Mouse (Mus musculus) forebrain, postnatal 0 days (tissue): ENCODE results near the gene Evpl. TPM values are rescaled to one million over a fixed set of nuclear protein-coding genes. Genes with fewer than 3 reads are reported as not detected.

ENCODE experiments used
- ATAC-seq: fragments of 200-750 bp; cut with Nextera tagmentation; 2 replicates; pipeline ENCODE4 v1.8.0; 2017; ENCODE audit warnings: mild to moderate bottlenecking, moderate library complexity
- DNase-seq: peaks from one replicate; pipeline ENCODE4 v3.0.0-alpha.2; 2015
- H3K27ac ChIP-seq: fragments of 300-500 bp; sonication (generic); 2 replicates; pipeline ENCODE4 v1.5.1; 2014; ENCODE audit warnings: low read depth, mild to moderate bottlenecking, antibody characterized with exemption, low read length, moderate library complexity, mixed read lengths
- H3K27me3 ChIP-seq: fragments of 300-500 bp; sonication (generic); 2 replicates; pipeline ENCODE4 v1.6.1; 2014; ENCODE audit warnings: mild to moderate bottlenecking, low read length, mixed read lengths; ENCODE audit not compliant: insufficient read depth
- H3K36me3 ChIP-seq: fragments of 300-500 bp; sonication (generic); 2 replicates; pipeline ENCODE4 v1.6.1; 2014; ENCODE audit warnings: mild to moderate bottlenecking, moderate library complexity; ENCODE audit not compliant: insufficient read depth
- H3K4me1 ChIP-seq: fragments of 300-500 bp; sonication (generic); 2 replicates; pipeline ENCODE4 v1.6.1; 2014; ENCODE audit warnings: antibody characterized with exemption; ENCODE audit not compliant: insufficient read depth
- H3K4me2 ChIP-seq: fragments of 300-500 bp; sonication (generic); 2 replicates; pipeline ENCODE4 v1.6.1; 2014; ENCODE audit warnings: low read depth, mild to moderate bottlenecking, moderate library complexity
- H3K4me3 ChIP-seq: fragments of 300-500 bp; sonication (generic); 2 replicates; pipeline ENCODE4 v1.5.1; 2014; ENCODE audit warnings: low read depth, low read length, mixed read lengths
- H3K9ac ChIP-seq: fragments of 300-500 bp; sonication (generic); 2 replicates; pipeline ENCODE4 v1.6.1; 2014; ENCODE audit warnings: mild to moderate bottlenecking
- H3K9me3 ChIP-seq: fragments of 300-500 bp; sonication (generic); 2 replicates; pipeline ENCODE4 v1.6.1; 2016; ENCODE audit warnings: low read length
- CTCF ChIP-seq: sonication (generic); IDR thresholded peaks from 2 replicates; pipeline ENCODE4 v1.5.1; 2016; ENCODE audit warnings: antibody characterized with exemption, control low read depth, low read depth
- WGBS: fragments of 180-500 bp; shearing (Covaris S2); extraction: QIAGEN DNeasy Blood & Tissue Kit; methylation state at CpG from one replicate; pipeline ENCODE4 v1.1.7; 2014; 5-methylcytosine and 5-hydroxymethylcytosine counted together
- polyA plus RNA-seq: library from polyadenylated mRNA; unstranded; fragments of >200 nt; fragmentation: Nextera tagmentation; extraction: Ambion mirVana; gene quantifications from 2 replicates; pipeline ENCODE4 v1.2.1, GENCODE M21; 2015
- total RNA-seq: library from RNA; depleted of rRNA; stranded (reverse); fragments of >200 nt; gene quantifications from 2 replicates; pipeline ENCODE4 v1.2.3, GENCODE M21; 2014; rRNA removed

The Evpl gene
- total and polyA plus RNA-seq, 2 experiments from 2014 or later: 1.1 to 2.3 TPM

DNA sequence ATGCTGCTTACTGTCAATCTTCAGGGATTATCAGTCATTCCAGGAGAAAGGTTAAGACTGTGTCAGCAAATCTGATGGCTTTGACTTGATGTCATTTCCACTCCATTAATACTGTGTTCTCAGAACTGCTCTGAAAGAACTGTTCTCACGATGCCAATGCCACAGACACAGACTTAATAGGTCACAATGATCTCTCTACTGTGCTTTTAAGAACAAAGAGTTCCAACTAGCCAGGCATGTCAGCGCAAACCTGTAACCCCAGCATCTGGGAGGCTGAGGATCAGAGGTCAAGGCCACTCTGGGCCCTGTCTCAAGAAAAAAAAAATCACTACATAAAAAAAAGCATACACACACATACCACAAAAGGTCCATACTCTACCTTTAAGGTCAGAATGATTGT lies 65.9 kb downstream of the Evpl start:
- no peak for TF ChIP-seq CTCF
- peaks cover 48% of the 10 kb centered on the region for H3K36me3 ChIP-seq
- H3K27me3 ChIP-seq: no peaks in the 10 kb centered on the region
- H3K27ac ChIP-seq: no peak overlapping the region
- H3K4me1 ChIP-seq: peaks cover 1% of the 10 kb centered on the region; the same call in 1 of the 2 replicates
- H3K4me3 ChIP-seq: no peak overlapping the region
- 84% methylated on average over 2 of the region's 2 CpGs for WGBS
- no peak for ATAC-seq
- H3K9me3 ChIP-seq: no peaks in the 10 kb centered on the region
- no peak overlapping the region for H3K4me2 ChIP-seq
- DNase-seq: no peak
- no peak overlapping the region for H3K9ac ChIP-seq

Other genes starting within 250 kb of the Evpl start
- 42.6 and 52.2 TPM in 2 replicates for gene Galk1, start 225.4 kb downstream of the Evpl start, total RNA-seq
- gene Galk1, start 225.4 kb downstream of the Evpl start, polyA plus RNA-seq: 61.1 and 66.4 TPM in 2 replicates
- gene H3f3b, start 210.1 kb downstream of the Evpl start, total RNA-seq: 730 and 936 TPM in 2 replicates
- gene H3f3b, start 210.1 kb downstream of the Evpl start, polyA plus RNA-seq: 2,422 and 2,718 TPM in 2 replicates
- 38.9 and 43.8 TPM in 2 replicates for gene Unk, start 207.8 kb downstream of the Evpl start, total RNA-seq
- 18.7 and 22.5 TPM in 2 replicates for gene Unk, start 207.8 kb downstream of the Evpl start, polyA plus RNA-seq
- 0.46 and 0.86 TPM in 2 replicates for gene Unc13d, start 160.1 kb downstream of the Evpl start, total RNA-seq
- 0.29 and 0.58 TPM in 2 replicates for gene Unc13d, start 160.1 kb downstream of the Evpl start, polyA plus RNA-seq
- gene Wbp2, start 151.1 kb downstream of the Evpl start, total RNA-seq: 94.7 and 130 TPM in 2 replicates
- 281 and 287 TPM in 2 replicates for gene Wbp2, start 151.1 kb downstream of the Evpl start, polyA plus RNA-seq
- gene Trim47, start 110.9 kb downstream of the Evpl start, total RNA-seq: 10.5 and 13.0 TPM in 2 replicates
- gene Trim47, start 110.9 kb downstream of the Evpl start, polyA plus RNA-seq: 6.6 and 7.8 TPM in 2 replicates
- gene Trim65, start 106.9 kb downstream of the Evpl start, total RNA-seq: 4.2 and 5.0 TPM in 2 replicates
- 1.2 and 1.9 TPM in 2 replicates for gene Trim65, start 106.9 kb downstream of the Evpl start, polyA plus RNA-seq
- 56.7 and 67.8 TPM in 2 replicates for gene Mrpl38, start 99.2 kb downstream of the Evpl start, total RNA-seq
- gene Mrpl38, start 99.2 kb downstream of the Evpl start, polyA plus RNA-seq: 60.7 and 63.6 TPM in 2 replicates
- gene Fbf1, start 69.9 kb downstream of the Evpl start, total RNA-seq: 97.9 and 108 TPM in 2 replicates
- 23.2 and 38.2 TPM in 2 replicates for gene Fbf1, start 69.9 kb downstream of the Evpl start, polyA plus RNA-seq
- gene Ten1, start 39.2 kb downstream of the Evpl start, total RNA-seq: 62.8 and 65.6 TPM in 2 replicates
- 92.8 and 104 TPM in 2 replicates for gene Ten1, start 39.2 kb downstream of the Evpl start, polyA plus RNA-seq
- 89.4 and 108 TPM in 2 replicates for gene Acox1, start 39.0 kb downstream of the Evpl start, total RNA-seq
- 43.8 and 58.2 TPM in 2 replicates for gene Acox1, start 39.0 kb downstream of the Evpl start, polyA plus RNA-seq
- 18.5 and 24.5 TPM in 2 replicates for gene Srp68, start 36.1 kb upstream of the Evpl start, total RNA-seq
- gene Srp68, start 36.1 kb upstream of the Evpl start, polyA plus RNA-seq: 42.4 and 51.3 TPM in 2 replicates
- gene Galr2, start 42.9 kb upstream of the Evpl start, total RNA-seq: not detected in 2 replicates
- gene Galr2, start 42.9 kb upstream of the Evpl start, polyA plus RNA-seq: 0.20 and 0.36 TPM in 2 replicates
- gene Exoc7, start 69.2 kb upstream of the Evpl start, total RNA-seq: 91.9 and 103 TPM in 2 replicates
- 133 and 144 TPM in 2 replicates for gene Exoc7, start 69.2 kb upstream of the Evpl start, polyA plus RNA-seq
- gene Foxj1, start 97.3 kb upstream of the Evpl start, total RNA-seq: 24.8 and 37.6 TPM in 2 replicates
- gene Foxj1, start 97.3 kb upstream of the Evpl start, polyA plus RNA-seq: 15.7 and 19.9 TPM in 2 replicates
- gene Rnf157, start 175.0 kb upstream of the Evpl start, total RNA-seq: 92.7 and 105 TPM in 2 replicates
- gene Rnf157, start 175.0 kb upstream of the Evpl start, polyA plus RNA-seq: 47.3 and 56.7 TPM in 2 replicates
- 88.0 and 127 TPM in 2 replicates for gene Ubald2, start 196.0 kb upstream of the Evpl start, total RNA-seq
- 50.6 and 68.5 TPM in 2 replicates for gene Ubald2, start 196.0 kb upstream of the Evpl start, polyA plus RNA-seq
- not detected in 2 replicates for gene Qrich2, start 228.2 kb upstream of the Evpl start, total RNA-seq
- gene Qrich2, start 228.2 kb upstream of the Evpl start, polyA plus RNA-seq: not detected in 2 replicates